ENCODE assay signal across 8 mouse cellular contexts in the genomic region with DNA sequence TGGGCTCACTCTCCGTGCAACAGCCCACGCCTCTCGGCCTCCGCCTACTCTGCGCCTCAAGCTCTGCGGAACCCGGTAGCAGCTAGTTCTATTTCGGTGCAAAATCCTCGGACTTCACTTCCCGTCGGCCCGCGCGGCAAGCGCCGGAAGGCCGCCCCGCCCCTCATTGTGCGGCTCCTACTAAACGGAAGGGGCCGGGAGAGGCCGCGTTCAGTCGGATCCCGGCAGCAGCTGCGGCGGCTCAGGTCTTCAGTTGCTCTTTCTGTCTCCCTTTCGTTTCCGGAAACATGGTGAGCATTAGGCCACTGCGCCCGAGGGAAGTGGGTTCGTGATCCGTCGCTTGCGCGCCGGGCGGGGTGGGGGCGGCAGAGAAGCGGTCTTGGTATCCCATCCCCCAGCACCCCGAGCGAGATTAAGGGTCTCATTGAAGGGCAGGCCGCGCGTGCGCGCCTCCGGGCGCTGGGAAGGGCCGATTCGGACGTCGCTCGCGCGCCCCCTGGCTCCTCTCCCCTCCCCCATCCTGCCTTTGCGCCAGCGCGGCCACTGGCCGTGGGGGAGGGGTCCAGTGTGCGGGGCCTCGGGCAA. TPM values are rescaled to one million over a fixed set of nuclear protein-coding genes. Genes with fewer than 3 reads are reported as not detected.
DNase-seq lines count a peak whose midpoint lies in the region; ATAC-seq and TF ChIP-seq lines count a peak whose summit lies in the region.

A gene (plus strand): TSS at position 143 of the 585 bp plus-strand sequence.

- H3K36me3 ChIP-seq in G1E (replicated peaks) = peaks cover 52% of the 10 kb centered on the region
- H3K36me3 ChIP-seq in forebrain, postnatal 0 days (ENCODE audit: insufficient read depth) = peaks cover 38% of the 10 kb centered on the region
- H3K36me3 ChIP-seq in lung, embryonic 15.5 days = peaks cover 38% of the 10 kb centered on the region

- peak; percentile 82 for DNase-seq in G1E (ENCODE audit: low spot score)
- peak; percentile 95 to 96 for DNase-seq in cerebellum, adult 18-20 months
- peak; percentile 96 for DNase-seq in forebrain, postnatal 0 days
- peak; percentile 95 for DNase-seq in heart, postnatal 4 days
- peak; percentile 93 to 94 for DNase-seq in layer of hippocampus, adult 8-10 months (ENCODE audit: low spot score in 2 of 2)
- DNase-seq in ovary, adult 18-20 months (ENCODE audit: low spot score) = peak; percentile 94
- peak; percentile 98 for DNase-seq in thymus, postnatal 0 days (ENCODE audit: low spot score)

- H3K27me3 ChIP-seq in G1E (ENCODE audit: insufficient read depth, low read length) = no peaks in the 10 kb centered on the region
- H3K27me3 ChIP-seq in forebrain, postnatal 0 days (ENCODE audit: insufficient read depth, low read length) = no peaks in the 10 kb centered on the region
- H3K27me3 ChIP-seq in lung, embryonic 15.5 days = no peaks in the 10 kb centered on the region

- no peak for TF ChIP-seq CTCF in G1E (IDR thresholded peaks at IDR 0.05; ENCODE audit: low read depth, low read length)
- no peak; the same call in 1 of the 2 replicates for TF ChIP-seq CTCF in forebrain, postnatal 0 days (IDR thresholded peaks at IDR 0.05; ENCODE audit: low read depth)

- peak within 1 kb of the TSS; percentile 98 for H3K4me3 ChIP-seq in G1E (ENCODE audit: low read depth, low read length)
- H3K4me3 ChIP-seq in forebrain, postnatal 0 days (ENCODE audit: low read depth, low read length) = peak within 1 kb of the TSS; percentile 56
- peak within 1 kb of the TSS; percentile 88 for H3K4me3 ChIP-seq in lung, embryonic 15.5 days

- peak within 1 kb of the TSS; percentile 76 for H3K4me2 ChIP-seq in forebrain, postnatal 0 days (ENCODE audit: low read depth)
- peak within 1 kb of the TSS; percentile 88 for H3K4me2 ChIP-seq in lung, embryonic 15.5 days

- H3K9ac ChIP-seq in forebrain, postnatal 0 days = peak within 1 kb of the TSS; percentile 95
- peak within 1 kb of the TSS; percentile 87 for H3K9ac ChIP-seq in lung, embryonic 15.5 days

- H3K27ac ChIP-seq in forebrain, postnatal 0 days (ENCODE audit: low read depth, low read length) = peak within 1 kb of the TSS; percentile 99
- peak within 1 kb of the TSS; percentile 98 for H3K27ac ChIP-seq in lung, embryonic 15.5 days

- H3K4me1 ChIP-seq in G1E (ENCODE audit: insufficient read depth, low read depth, low read length) = peaks cover 57% of the 10 kb centered on the region
- H3K4me1 ChIP-seq in forebrain, postnatal 0 days (ENCODE audit: insufficient read depth) = 0 out of 2 replicates have a peak, but pooled peaks cover 6% of the 10 kb centered on the region
- peaks cover 49% of the 10 kb centered on the region for H3K4me1 ChIP-seq in lung, embryonic 15.5 days

- no peaks in the 10 kb centered on the region for H3K9me3 ChIP-seq in G1E (replicated peaks)
- H3K9me3 ChIP-seq in forebrain, postnatal 0 days (ENCODE audit: low read length) = no peaks in the 10 kb centered on the region
- H3K9me3 ChIP-seq in lung, embryonic 15.5 days = no peaks in the 10 kb centered on the region

- WGBS in forebrain, postnatal 0 days = 1% methylated on average over 62 of the region's 62 CpGs
- WGBS in lung, embryonic 15.5 days = under 1% methylated on average over 56 of the region's 62 CpGs

- peak; percentile 41; the same call in 1 of the 2 replicates for ATAC-seq in G1E (ENCODE audit: extremely low read depth, insufficient number of reproducible peaks, low FRiP score, poor library complexity, severe bottlenecking)
- peak; percentile 75 for ATAC-seq in forebrain, postnatal 0 days
- peak; percentile 59 for ATAC-seq in lung, embryonic 15.5 days (ENCODE audit: borderline replicate concordance, extremely low read depth, low FRiP score, low TSS enrichment)

RNA-seq across cellular contexts. Expression of the gene that starts here (rescaled TPM):
- total RNA-seq in G1E (2014; fragmentation: Nextera tagmentation) (1,228 and 1,288 TPM in 2 replicates), G1E (2017) (1,086 and 1,192 TPM in 2 replicates)
- polyA plus RNA-seq in G1E (2012) = 853 and 1,308 TPM in 2 replicates
- 1,402 and 1,611 TPM in 2 replicates for total RNA-seq in forebrain, postnatal 0 days (2014; rRNA removed)
- polyA plus RNA-seq in forebrain, postnatal 0 days (2015; fragmentation: Nextera tagmentation; extraction: Ambion mirVana) = 4,218 and 4,770 TPM in 2 replicates
- 100 to 1,000 TPM; 719 to 727 TPM for total RNA-seq in heart, postnatal 4 days (2021)
- 1,000 to 10,000 TPM; 1,240 to 1,334 (median 1,291) TPM for total RNA-seq in layer of hippocampus, adult 8-10 months (2022)
- 2,855 and 2,978 TPM in 2 replicates for polyA plus RNA-seq in lung, embryonic 15.5 days (2015; fragmentation: Nextera tagmentation; extraction: Ambion mirVana)
- 3,590 and 4,042 TPM in 2 replicates for polyA plus RNA-seq in thymus, postnatal 0 days (2015; fragmentation: Nextera tagmentation; extraction: Ambion mirVana)

Comparison
In these comparisons a context has a peak if more than half of its experiments do, and no peak if none do; other contexts are left out.
1. Peak in every context shown above with its lines: DNase-seq, ATAC-seq, H3K4me3 ChIP-seq and H3K27ac ChIP-seq.